Mouse (Mus musculus): ENCODE measurements around the gene Slc17a8.
"Not testable (repeated sequence)": the region's sequence is repeated elsewhere in the genome, so short reads cannot be mapped to it uniquely, and the experiment has no call there.

The Slc17a8 gene

DNA sequence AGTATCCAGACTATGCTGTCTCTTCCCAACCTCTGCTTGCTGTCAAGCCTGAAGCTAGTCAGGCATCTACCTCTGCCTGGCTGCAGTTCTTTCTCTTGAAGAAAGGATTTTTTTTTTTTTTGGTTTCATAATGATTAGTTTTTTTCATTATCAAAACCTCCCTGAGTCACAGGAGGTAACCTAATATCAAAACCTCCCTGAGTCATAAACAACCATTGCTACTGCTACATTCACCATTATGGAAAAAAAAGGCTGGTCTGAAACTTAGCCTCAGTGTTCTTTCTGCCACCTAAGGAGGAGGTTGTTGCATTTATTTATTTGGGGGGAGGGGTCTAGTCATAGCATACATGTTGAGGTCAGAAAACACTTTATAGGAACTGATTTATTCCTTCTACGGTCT is 31.2 kb downstream of the Slc17a8 start:
- DNase-seq (ENCODE audit: low read depth, low spot score), result no peak

DNA sequence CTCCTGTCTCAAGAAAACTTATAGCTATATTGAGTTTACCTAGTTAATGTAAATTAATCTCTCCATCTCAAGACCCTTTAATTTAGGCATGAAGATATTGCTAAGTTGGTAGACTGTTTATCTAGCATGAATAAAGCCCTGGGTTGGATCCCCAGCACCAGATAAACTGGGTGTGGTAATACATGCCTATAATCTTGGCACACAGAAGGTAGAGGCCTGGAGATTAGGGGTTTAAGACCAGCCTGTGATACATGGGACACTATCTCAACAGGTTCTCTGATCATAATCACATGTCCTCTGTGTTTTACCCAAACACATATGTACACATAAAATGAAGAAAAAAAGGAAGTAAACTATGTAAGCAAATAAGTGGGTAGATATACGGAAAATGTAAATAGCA is 32.3 kb downstream of the Slc17a8 start:
- no peak for DNase-seq (ENCODE audit: low read depth, low spot score)

DNA sequence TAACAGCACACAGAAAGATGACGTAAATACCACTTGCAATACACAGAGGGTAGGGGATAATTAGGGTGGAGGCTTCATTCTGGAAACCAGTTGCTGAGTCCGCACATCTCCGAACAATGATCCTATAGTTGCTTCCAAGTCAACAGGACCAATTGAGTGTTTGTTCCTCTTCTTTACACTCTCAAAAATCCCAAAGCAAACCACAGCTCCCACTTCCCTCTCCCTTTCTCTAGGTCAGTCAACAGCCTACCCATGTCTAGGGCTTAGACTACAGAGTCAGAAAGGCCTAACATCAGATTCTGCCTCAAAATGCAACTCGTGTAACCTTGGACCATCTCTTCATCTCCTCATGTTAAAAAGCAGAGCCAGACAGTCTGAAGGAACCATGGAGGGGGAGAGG is 36.3 kb downstream of the Slc17a8 start:
- DNase-seq (ENCODE audit: low read depth, low spot score), result no peak

DNA sequence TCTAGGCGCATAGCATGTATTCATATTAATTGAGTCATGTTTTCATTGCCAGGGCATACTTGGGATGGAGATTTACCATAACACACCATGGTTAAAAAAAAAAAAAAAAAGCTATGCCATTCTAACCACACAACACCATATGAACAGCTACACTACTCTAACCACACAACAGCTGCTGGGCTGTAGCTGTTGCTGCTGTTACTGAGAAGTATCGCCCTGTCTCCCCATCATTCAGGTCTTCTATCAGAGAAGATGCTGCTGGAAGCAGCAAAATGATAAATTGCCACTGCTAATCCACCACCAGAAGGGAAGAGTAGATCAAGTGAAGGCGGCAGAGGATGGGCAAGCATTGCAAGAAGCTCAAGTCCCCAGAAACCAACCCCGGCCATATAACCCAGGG is 42.3 kb downstream of the Slc17a8 start:
- DNase-seq (ENCODE audit: low read depth, low spot score), result no peak

DNA sequence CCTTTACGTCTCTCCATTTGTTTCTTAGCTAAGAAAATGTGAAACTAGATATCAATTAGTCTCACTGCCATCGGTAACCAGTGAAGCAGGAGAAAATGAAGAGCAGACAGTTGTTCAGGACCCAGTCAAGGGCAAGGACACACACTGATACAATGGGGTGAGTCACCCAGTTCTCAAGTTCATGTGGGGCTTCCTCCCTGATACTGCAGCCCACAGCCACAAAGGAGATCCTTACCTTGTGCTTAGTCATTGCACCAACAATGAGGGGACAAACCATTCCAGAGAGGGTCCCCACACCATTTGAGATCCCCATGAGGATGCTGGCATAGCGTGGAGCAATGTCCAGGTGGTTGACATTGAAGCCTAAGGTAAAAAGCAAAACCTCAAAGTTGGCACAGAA is 43.4 kb downstream of the Slc17a8 start:
- DNase-seq (ENCODE audit: low read depth, low spot score), result no peak

DNA sequence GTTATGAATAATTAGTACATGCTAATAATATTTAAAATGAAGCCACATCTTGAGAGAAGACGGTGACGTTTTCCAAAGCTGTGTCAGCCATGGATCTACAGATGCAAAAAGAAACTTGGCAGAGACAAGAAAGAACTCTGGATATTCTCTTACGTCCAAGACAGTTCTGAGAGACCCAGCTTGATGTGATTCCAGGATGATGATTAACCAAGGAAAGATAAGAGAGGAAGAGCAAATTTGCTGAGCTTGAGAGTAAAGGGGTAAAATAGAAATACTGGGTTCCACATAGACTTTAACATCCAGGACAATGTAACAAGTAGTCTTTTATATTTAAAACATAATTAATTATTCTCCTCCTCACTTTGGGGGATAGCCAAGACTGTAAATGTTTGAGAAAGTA is 47.6 kb downstream of the Slc17a8 start:
- DNase-seq (ENCODE audit: low read depth, low spot score), result no peak

DNA sequence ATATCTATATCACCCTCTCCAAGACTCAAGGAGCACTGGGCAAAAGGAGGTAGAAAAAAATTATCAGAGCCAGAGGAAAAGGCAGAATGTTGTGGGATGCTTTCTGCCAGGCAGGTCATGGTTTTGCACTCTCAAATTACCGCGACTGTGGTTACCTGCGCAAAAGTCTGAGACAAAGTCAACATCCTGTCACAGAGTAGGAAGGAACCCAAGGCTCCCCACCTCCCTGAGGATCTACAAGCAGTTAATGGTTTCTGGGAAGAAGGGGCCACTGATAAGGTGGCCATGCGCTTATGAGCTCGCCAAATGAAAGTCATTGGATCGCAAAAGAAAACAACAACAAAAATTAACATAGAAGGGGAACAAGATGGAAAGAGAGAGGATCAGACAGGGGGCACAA is 48.1 kb downstream of the Slc17a8 start:
- no peak for DNase-seq (ENCODE audit: low read depth, low spot score)

DNA sequence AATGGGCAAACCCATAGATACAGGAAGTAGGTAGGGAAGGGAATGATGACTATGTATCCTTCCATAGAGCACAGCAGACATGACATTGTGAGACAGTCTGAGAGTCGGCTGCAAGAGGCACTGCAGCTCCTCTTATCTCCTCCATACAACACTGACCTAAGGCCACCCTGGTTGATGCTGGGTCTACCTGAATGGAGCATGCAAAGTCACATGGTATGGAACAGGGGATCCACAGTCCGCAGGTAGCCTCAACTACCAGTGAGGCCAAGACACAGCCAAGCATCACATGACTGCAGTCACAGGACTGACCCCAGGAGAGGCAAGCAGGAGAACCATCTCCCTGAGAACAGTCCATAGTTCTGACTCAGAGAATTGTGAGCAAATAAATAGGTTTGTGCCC is 53.7 kb downstream of the Slc17a8 start:
- DNase-seq (ENCODE audit: low read depth, low spot score), result no peak

DNA sequence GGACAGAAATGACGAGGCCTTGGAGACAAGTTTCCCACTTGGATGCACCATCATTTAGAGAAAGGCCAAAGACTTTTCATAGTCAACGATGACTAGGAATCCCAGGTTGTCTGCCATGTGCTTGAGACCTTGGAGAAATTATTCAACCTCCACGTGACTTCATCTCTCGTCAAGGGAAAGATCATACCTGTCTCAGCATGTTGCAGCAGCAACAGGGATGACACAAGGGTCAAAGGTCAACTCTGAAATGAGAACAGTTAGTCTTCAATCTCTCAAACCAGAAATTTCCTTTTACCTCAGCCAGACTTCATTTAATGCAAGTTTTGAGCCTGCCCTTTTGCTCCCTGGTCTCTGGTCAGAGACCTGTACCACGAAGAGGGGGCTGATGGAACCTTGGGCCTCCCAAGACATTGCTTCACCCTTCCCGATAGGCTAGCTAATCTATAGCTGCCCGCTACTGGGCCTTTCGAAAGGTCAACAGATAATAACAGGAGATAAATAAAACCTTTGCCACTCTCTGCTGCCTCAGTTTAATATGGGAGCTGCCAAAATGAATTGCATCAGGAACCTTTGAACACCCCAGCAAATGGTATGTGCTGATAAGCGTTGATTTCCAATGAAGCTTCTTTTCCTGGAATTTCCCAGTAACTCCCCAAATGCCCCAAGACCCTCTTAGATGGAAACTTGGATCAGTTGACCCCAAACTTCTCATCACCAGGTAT is 55.6 kb downstream of the Slc17a8 start:
- no peak for DNase-seq (ENCODE audit: low read depth, low spot score)

DNA sequence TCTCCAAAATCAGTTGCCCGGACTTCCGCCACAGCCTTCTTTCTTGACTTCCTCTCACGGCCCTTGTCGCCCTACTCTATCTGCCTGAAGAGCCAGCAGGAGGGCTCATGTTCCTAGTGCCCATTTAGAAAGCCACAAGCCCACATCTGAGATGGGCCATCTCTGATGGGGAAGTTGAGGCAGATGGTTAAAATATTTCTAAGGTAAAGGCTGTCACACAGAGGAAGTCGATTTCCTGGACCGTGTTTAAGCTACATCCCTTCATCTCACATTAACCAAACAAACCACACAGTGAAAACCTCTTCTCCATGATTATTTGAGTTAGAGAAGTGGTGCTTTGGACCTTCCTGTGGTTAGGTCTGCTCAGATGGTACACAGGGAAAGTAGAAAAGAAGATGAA is 58.9 kb downstream of the Slc17a8 start:
- DNase-seq (ENCODE audit: low read depth, low spot score), result no peak

DNA sequence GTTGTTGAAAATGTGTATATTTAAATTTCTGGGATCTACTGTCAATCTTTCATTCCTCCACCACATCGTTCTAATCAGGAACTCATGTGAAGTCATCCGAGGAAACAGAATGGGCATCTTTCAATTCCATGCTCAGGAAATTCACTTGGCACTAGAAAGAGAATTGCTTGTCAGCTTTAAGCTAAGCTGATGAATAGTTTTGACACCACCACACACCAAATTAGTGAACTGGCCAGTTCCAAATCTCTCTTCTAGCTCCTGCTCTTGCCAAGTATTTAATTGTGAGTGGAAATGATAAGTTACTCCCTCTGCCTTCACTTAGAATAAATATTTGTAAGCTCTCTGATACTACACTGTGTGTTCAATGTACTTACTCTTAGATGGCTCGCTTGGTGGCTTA is 61.7 kb downstream of the Slc17a8 start:
- DNase-seq (ENCODE audit: low read depth, low spot score), result no peak

DNA sequence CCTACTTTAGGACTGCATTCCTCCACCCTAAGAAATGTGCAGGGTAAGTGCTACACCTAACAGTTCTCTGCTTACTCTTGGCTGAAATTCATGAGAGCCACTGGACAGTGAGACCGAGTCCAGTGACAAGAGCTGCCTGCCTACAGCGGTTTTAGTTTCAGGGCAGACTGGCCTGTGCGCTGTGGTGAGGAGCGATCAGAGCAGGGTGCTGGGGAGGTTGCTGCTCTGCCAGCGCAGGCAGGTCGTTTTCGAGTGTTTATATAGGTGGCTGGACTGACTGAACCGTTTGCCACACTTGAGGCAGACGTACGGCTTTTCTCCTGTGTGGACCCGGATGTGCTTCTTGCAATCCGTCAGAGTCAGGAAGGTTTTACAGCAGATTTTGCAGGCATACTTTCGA is 66.2 kb downstream of the Slc17a8 start:
- DNase-seq (ENCODE audit: low read depth, low spot score), result not testable (repeated sequence)

DNA sequence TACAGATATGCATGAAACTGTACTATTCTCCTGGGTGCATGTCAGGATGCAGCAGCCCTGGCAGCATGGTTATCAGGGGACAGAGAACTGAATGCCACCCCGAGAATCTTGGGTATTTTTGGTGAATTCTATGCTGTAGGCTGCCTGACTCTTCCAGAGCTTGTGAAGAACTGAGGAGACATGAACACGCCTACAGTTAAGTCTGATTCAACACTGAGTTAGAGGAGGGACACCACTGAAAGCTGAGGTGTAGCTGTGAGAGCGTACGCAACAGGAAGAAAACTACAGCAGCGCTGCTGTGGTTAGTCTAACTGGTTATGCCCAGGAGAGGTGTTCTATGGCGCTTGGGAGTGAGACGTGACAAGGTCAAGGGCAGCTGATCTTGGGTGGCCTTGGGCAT is 67.2 kb downstream of the Slc17a8 start:
- not testable (repeated sequence) for DNase-seq (ENCODE audit: low read depth, low spot score)

DNA sequence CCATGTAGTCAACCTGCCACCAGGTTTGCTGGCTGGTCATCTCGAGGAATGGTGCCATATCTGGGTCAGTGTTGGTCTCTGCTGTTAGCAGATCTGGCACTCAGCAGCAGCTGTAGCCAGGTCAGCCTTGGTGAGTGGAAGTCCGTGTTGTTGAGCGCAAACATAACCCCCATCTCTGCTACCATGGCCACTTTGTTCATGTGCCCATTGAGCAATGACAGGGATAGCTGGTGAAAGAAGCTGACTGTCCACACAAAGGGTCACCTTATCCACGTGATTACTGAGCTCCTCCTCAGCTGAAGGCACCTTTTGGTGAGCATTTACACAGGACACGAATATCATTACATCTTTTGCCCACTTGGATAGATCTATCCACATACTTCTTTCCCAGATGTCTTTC is 68.0 kb downstream of the Slc17a8 start:
- no peak for DNase-seq (ENCODE audit: low read depth, low spot score)

DNA sequence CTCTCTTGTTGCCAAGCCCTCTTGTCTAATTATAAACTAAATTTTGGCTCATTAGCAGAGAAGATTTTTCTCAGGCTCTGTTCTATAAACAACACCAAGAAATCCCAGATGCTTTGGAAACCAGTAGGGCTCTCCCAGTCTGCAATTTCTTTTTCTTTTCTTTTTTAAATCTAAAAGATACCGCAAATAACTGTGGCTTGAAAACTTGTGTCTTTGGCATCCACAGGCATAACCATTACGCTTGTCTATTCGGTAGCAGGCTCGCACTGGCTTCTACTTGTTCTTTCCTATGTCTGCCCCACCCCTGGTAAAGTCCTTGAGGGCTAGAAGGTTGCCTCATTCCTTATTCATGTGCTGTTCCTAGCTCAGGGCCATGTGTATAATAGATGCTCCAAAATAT is 69.4 kb downstream of the Slc17a8 start:
- DNase-seq (ENCODE audit: low read depth, low spot score), result no peak

DNA sequence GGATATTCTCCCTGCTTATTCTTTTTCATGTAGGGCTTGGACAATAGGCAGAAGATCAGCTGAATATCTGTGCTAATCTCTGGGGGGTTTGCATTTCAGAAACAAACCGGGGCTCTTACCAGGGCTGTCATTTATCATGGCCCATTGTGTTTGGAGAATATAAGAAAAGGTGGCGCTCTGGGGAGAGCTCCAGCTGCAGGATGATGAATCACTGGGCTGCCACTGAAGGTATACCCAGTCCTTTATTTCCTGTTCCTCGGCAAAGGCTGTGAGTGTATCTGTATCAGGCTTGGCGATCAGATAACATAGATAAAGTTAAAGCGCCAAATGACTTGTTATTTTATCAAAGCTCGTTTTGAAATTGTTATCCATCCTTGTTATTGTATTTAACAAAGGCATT is 73.0 kb downstream of the Slc17a8 start:
- no peak for DNase-seq (ENCODE audit: low read depth, low spot score)

DNA sequence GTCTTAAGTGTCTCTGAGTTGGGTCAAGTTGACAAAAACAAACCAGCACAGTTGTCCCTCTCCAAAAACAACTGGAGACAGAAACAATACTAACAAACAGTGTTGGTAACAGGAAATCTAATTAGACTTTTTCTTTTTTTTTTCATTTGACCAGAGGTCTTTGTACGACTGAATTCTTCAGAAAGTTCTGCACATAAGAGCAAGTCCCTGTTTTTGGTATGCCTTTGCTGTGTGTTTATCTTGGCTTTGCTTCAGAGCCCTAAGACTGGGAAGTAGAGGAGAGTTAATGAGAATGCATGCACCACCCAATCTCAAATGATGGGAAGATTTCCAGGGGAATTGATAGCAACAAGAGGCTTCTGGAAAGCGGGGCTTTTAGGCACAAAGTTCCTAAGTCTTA is 74.1 kb downstream of the Slc17a8 start:
- DNase-seq (ENCODE audit: low read depth, low spot score), result no peak

DNA sequence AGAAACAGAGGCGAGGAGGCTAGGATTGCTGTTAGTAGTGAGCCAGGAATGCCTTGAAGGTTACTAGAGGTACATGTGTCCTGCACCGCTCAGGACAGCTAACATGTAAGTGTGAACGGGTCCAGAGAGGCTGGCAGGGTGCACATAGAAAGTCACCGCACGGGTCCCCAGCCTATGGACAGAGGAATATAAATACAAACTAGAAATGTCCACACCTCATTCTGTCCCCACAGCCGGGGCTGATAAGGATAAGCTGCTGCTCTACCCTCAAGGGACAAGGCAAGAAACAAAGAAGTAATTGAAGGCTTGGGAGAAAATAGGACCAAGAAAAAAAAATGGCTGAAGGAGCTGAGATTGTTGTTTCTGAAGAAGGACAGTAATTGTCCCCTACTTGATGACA is 77.2 kb downstream of the Slc17a8 start:
- DNase-seq (ENCODE audit: low read depth, low spot score), result no peak

DNA sequence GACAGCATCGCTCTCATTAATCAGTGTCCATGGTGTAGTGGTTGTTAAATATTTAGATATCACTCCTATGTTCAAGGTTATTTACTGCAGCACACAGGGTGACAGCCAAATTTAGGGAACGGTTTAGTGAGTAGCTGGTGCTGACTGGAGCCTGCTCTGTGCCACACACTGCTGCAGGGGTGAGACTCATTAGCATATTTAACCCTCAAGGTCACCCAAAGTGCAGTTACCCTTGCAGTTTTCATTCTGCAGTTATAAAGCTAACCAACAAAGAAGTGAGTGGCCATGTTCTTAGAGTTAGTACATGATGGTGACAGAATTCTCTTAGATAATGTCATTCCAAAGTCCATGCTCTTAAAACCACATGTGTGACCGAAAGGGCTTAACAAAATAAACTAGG is 78.7 kb downstream of the Slc17a8 start:
- no peak for DNase-seq (ENCODE audit: low read depth, low spot score)

DNA sequence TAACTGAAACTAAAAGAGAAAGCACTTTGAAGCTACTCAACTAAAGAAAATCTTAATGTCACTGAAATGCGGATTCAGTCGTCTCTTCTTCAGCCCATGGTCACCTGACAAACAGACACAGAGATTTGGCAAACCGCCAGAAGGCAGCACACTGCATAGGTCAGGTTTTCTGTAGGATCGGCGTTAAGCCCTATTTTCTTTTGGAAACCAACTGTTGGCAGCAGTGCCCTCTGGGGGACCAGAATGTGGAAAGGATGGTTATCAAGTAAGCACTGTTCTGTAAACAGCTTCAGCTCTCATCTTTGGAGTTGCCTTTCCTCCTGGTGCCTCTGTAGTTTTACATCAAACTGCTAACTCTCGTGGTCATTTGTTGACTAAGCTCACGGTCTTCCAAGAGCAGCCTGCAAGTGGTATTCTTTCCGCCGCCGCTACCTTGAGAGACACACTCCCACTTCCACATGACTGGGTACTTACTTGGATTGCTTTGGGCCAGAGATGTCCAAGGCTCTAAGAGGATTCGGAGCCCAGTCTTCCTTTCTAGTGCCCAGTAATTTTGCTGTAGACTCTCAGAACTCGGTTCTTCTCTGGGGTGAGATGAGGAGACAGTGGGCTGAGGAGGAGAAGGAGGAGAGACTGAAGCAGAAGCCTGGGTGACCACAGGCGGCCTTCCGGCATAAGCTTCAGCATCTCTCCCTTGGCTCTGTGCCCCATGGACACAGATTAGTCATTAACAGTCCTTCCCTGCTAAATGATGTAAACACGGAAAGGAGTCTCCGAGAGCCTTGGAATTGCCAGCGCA is 87.9 kb downstream of the Slc17a8 start, which contains the start of gene Nr1h4:
Nr1h4 (minus strand) TSS at position 657 of the 799 bp plus-strand sequence.
- peak; percentile 16 for DNase-seq (ENCODE audit: low read depth, low spot score)

DNA sequence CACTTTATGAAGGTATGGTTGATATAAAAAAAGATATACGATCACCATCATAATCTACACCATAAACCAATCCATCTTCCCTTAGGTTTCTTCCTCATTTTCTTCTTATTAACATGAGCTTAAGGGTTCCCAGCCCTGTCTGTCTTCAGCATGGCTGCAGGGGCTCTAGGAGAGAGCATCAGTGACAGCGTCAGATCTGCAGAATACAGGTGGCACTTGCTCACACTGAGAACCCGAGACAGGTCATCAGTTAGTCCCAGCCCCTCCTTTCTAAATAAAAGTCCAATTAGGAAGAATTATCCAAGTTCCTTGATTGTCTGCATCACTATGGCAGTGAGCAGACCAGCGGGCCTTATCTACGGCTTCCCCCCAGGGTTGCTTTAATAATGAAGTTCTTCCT is 88.6 kb downstream of the Slc17a8 start:
- DNase-seq (ENCODE audit: low read depth, low spot score), result no peak

DNA sequence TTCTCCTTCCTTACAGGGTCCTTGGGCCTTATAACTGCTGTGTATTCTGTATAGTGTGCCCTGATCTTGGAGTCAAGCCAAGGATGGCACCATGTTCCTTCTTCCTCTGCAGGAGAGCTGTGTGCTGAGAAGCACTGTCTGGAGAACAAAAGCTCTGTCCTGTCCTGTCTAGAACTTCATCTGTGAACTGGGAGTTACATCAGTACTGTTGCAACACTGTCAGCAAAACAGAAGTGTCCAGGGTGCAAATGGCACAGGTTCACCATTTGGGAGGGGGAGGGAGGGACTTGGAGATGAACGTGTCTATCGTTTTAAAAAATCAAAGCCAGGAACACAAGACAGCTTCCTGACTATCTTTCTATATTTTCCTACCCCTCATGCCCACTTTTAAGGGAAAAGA is 89.1 kb downstream of the Slc17a8 start:
- DNase-seq (ENCODE audit: low read depth, low spot score), result no peak

DNA sequence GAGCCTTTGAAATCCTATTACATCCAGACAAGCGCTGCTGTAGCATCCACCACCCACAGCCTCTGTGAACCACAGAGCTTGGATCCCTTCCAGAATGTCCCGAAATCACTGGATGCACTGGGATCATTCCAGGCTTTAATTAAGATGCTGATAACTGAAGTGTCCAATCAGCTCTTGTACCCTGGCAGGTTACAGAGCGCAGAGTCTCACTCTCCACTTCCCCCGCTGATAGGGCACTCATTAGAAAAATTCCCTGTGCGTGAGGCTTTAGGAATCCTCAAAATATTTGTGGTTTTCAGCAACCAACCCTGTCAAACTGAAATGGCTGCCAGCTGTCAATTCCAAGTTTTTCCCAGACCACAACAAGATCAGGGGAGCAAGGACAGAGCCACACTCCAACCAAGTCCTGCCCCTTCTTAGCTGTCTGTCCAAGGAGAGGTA is 89.8 kb downstream of the Slc17a8 start:
- DNase-seq (ENCODE audit: low read depth, low spot score), result peak; percentile 6

Data from retina, postnatal 7 days (tissue).